Mouse (Mus musculus) intestine, embryonic 16.5 days (tissue): ENCODE measurements around the gene Gm6096. TPM values are rescaled to one million over a fixed set of nuclear protein-coding genes. Genes with fewer than 3 reads are reported as not detected.

Source experiments
- ATAC-seq: fragments of 200-750 bp; cut with Nextera tagmentation; 2 replicates; pipeline ENCODE4 v1.8.0; 2017; ENCODE audit warnings: moderate TSS enrichment, moderate library complexity
- H3K27ac ChIP-seq: fragments of 300-500 bp; sonication (generic); 2 replicates; pipeline ENCODE4 v1.5.1; 2014; ENCODE audit warnings: mild to moderate bottlenecking, low read length
- H3K27me3 ChIP-seq: fragments of 300-500 bp; sonication (generic); replicated peaks from 2 replicates; pipeline ENCODE4 v1.6.1; 2014; ENCODE audit warnings: low read length, control low read depth, mixed read lengths; ENCODE audit not compliant: control insufficient read depth, insufficient read depth
- H3K36me3 ChIP-seq: fragments of 300-500 bp; sonication (generic); 2 replicates; pipeline ENCODE4 v1.6.1; 2014; ENCODE audit warnings: low read length, control low read depth; ENCODE audit not compliant: control insufficient read depth, insufficient read depth
- H3K4me1 ChIP-seq: fragments of 300-500 bp; sonication (generic); 2 replicates; pipeline ENCODE4 v1.6.1; 2014; ENCODE audit warnings: low read length, control low read depth, mixed read lengths; ENCODE audit not compliant: control insufficient read depth, insufficient read depth
- H3K4me2 ChIP-seq: fragments of 300-500 bp; sonication (generic); 2 replicates; pipeline ENCODE4 v1.6.1; 2014; ENCODE audit warnings: low read depth, low read length, control low read depth
- H3K4me3 ChIP-seq: fragments of 300-500 bp; sonication (generic); 2 replicates; pipeline ENCODE4 v1.5.1; 2014; ENCODE audit warnings: mild to moderate bottlenecking, low read length
- H3K9ac ChIP-seq: fragments of 300-500 bp; sonication (generic); 2 replicates; pipeline ENCODE4 v1.6.1; 2014; ENCODE audit warnings: low read depth, low read length
- H3K9me3 ChIP-seq: fragments of 300-500 bp; sonication (generic); 2 replicates; pipeline ENCODE4 v1.6.1; 2016; ENCODE audit warnings: low read length, control low read depth; ENCODE audit not compliant: control insufficient read depth
- WGBS: fragments of 180-500 bp; shearing (Covaris S2); extraction: QIAGEN DNeasy Blood & Tissue Kit; methylation state at CpG from one replicate; pipeline ENCODE4 v1.1.7; 2014; 5-methylcytosine and 5-hydroxymethylcytosine counted together
- polyA plus RNA-seq: library from polyadenylated mRNA; unstranded; fragments of >200 nt; fragmentation: Nextera tagmentation; extraction: Ambion mirVana; gene quantifications from 2 replicates; pipeline ENCODE4 v1.2.1, GENCODE M21; 2015

The Gm6096 gene
- polyA plus RNA-seq, 1 experiment from 2014 or later = not detected

DNA sequence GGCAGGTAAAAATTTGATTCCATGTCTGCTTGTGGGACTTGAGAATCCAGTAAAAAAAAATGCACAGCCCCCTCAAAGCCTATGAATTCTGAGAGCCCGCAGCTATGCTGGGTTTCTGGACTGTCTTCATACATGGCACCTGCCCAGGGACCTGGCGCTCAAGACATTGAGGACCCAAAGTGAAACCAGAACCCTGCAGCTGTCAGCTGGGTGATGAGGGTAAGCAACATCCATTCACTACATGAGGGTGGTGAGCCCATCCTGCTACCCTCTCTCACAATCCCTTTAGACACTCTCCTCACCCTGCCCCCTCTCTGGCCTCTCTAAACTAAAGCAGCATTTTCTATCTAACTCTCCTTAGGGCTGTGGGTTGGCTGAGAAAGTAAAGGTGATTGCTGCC is 26.8 kb downstream of the Gm6096 start:
- no peaks in the 10 kb centered on the region for H3K9me3 ChIP-seq
- no peak for ATAC-seq
- H3K27me3 ChIP-seq = no peaks in the 10 kb centered on the region
- no peak overlapping the region for H3K4me3 ChIP-seq
- H3K27ac ChIP-seq = no peak overlapping the region
- no peak overlapping the region for H3K4me2 ChIP-seq
- no peaks in the 10 kb centered on the region for H3K36me3 ChIP-seq
- no peaks in the 10 kb centered on the region for H3K4me1 ChIP-seq
- H3K9ac ChIP-seq = no peak overlapping the region
- 98% methylated on average over 2 of the region's 2 CpGs for WGBS

- 0 out of 2 replicates have a peak overlapping the region, but pooled peaks have one; percentile 31 for H3K27ac ChIP-seq
- H3K27me3 ChIP-seq = no peaks in the 10 kb centered on the region
- H3K4me3 ChIP-seq = no peak overlapping the region
- H3K36me3 ChIP-seq = no peaks in the 10 kb centered on the region
- H3K4me1 ChIP-seq = no peaks in the 10 kb centered on the region
- H3K9me3 ChIP-seq = no peaks in the 10 kb centered on the region
- no peak overlapping the region for H3K9ac ChIP-seq
- no peak overlapping the region for H3K4me2 ChIP-seq
- ATAC-seq = no peak
Observed at GRCm38 (mm10) chr7:34290450-34291151, 39.8 kb downstream of the Gm6096 start.

- WGBS = 56% methylated on average over 1 of the region's 1 CpGs
- H3K27ac ChIP-seq = 0 out of 2 replicates have a peak overlapping the region, but pooled peaks have one; percentile 31
- no peaks in the 10 kb centered on the region for H3K36me3 ChIP-seq
- no peaks in the 10 kb centered on the region for H3K4me1 ChIP-seq
- no peaks in the 10 kb centered on the region for H3K27me3 ChIP-seq
- H3K9ac ChIP-seq = no peak overlapping the region
- ATAC-seq = no peak
- no peaks in the 10 kb centered on the region for H3K9me3 ChIP-seq
- H3K4me3 ChIP-seq = no peak overlapping the region
- H3K4me2 ChIP-seq = no peak overlapping the region
Observed at GRCm38 (mm10) chr7:34291265-34291664, 40.4 kb downstream of the Gm6096 start.

- Histone ChIP-seq H3K27ac (no peak overlapping the region), H3K4me2 (no peak overlapping the region), H3K4me1 (no peaks in the 10 kb centered on the region), H3K27me3 (no peaks in the 10 kb centered on the region), H3K4me3 (no peak overlapping the region), H3K9me3 (no peaks in the 10 kb centered on the region), H3K36me3 (no peaks in the 10 kb centered on the region), H3K9ac (no peak overlapping the region)
- 76% methylated on average over 2 of the region's 2 CpGs for WGBS
- ATAC-seq = no peak
Observed at GRCm38 (mm10) chr7:34292633-34293032, 41.8 kb downstream of the Gm6096 start.

DNA sequence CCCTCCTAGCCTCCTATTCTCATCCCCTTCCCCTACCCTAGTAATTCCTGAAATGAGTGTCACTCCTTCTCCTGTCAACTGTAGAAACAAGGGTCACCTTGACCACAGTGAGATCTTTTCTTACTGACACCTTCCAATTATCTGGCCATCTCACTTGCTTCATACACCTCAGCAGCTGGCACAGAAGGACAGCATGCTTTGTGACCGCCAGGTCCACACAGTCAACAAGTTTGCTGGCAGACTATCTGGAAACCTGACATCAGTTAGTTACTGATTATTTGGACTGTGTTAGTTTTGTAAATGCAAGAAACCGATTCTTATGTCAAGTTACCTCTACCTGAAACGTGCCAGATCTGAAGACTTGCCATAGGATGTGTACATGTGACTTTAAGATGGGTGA is 45.3 kb downstream of the Gm6096 start:
- no peaks in the 10 kb centered on the region for H3K27me3 ChIP-seq
- no peak overlapping the region for H3K4me3 ChIP-seq
- H3K27ac ChIP-seq = no peak overlapping the region
- 83% methylated on average over 3 of the region's 3 CpGs for WGBS
- H3K9me3 ChIP-seq = no peaks in the 10 kb centered on the region
- no peak overlapping the region for H3K9ac ChIP-seq
- no peak overlapping the region for H3K4me2 ChIP-seq
- no peaks in the 10 kb centered on the region for H3K36me3 ChIP-seq
- ATAC-seq = no peak
- 0 out of 2 replicates have a peak, but pooled peaks cover 3% of the 10 kb centered on the region for H3K4me1 ChIP-seq

DNA sequence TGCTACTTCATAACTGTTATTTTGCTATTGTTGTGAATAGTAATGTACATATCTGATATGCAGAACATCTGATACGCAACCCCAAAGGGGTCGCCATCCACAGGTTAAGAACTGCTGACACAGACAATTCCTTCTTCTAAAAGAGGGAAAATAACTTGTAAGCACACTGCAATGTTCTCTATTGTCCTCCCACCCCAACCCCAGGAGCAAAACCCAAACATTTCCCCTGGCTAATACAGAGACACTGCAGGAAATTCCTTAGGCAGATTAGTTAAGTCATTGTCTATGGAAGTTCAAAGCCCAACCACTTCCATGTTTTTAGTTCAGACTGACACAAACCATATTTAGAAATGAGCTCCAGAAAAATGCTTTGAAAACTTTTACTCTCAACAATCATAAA is 48.0 kb downstream of the Gm6096 start:
- no peak overlapping the region for H3K27ac ChIP-seq
- H3K9me3 ChIP-seq = no peaks in the 10 kb centered on the region
- H3K4me3 ChIP-seq = no peak overlapping the region
- H3K36me3 ChIP-seq = no peaks in the 10 kb centered on the region
- H3K4me2 ChIP-seq = no peak overlapping the region
- ATAC-seq = no peak
- H3K9ac ChIP-seq = no peak overlapping the region
- 0 out of 2 replicates have a peak, but pooled peaks cover 3% of the 10 kb centered on the region for H3K4me1 ChIP-seq
- H3K27me3 ChIP-seq = no peaks in the 10 kb centered on the region
- WGBS = 88% methylated on average over 2 of the region's 2 CpGs

Other genes with a start within 250 kb of the Gm6096 start
- gene Scgb2b27, start 237.1 kb upstream of the Gm6096 start, polyA plus RNA-seq = not detected in 2 replicates
- gene Scgb1b27, start 229.6 kb upstream of the Gm6096 start, polyA plus RNA-seq = not detected in 2 replicates
- not detected in 2 replicates for gene Scgb1b30, start 155.6 kb upstream of the Gm6096 start, polyA plus RNA-seq
- gene Wtip, start 117.8 kb upstream of the Gm6096 start, polyA plus RNA-seq = 3.2 and 3.4 TPM in 2 replicates
- gene Uba2, start 81.4 kb upstream of the Gm6096 start, polyA plus RNA-seq = 126 and 144 TPM in 2 replicates
- gene Pdcd2l, start 54.4 kb upstream of the Gm6096 start, polyA plus RNA-seq = 50.6 and 63.3 TPM in 2 replicates
- gene Gpi1, start 20.7 kb upstream of the Gm6096 start, polyA plus RNA-seq = 448 and 487 TPM in 2 replicates
- gene 4931406P16Rik, start 62.5 kb downstream of the Gm6096 start, polyA plus RNA-seq = 22.7 and 23.5 TPM in 2 replicates
- gene Lsm14a, start 142.3 kb downstream of the Gm6096 start, polyA plus RNA-seq = 65.1 and 66.2 TPM in 2 replicates